Mouse (Mus musculus): ENCODE results near the gene Gpcpd1.

The Gpcpd1 gene

DNA sequence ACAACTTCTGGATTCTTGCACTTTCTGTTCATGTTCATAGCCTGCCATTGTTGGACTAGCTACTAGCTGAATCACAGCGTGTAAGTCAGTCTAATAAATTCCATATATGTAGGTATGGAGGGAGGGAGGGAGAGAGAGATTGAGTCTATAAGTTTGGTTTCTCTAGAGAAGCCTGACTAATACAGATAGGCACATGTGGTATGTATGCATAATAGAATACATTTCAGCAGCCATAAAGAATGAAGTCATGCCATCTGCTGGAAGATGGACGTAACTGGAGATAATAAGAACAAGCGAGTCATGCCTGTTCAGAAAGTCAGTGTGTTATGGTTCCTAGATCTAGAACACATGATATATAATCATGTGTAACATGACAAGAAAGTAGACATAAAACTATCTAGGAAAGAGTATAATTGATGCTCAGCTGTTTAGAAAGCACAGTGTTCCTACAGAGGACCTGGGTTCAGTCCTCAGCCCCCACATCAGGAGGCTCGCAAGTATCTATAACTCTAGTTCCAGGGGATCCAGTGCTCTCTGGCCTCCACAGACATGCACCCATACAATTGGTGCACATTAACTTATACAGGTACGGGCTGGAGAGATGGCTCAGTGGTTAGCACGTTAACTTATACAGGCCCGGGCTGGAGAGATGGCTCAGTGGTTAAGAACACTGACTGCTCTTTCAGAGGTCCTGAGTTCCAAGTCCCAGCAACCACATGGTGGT lies 90.0 kb downstream of the Gpcpd1 start:
- ATAC-seq (ENCODE audit: insufficient number of reproducible peaks, low FRiP score, low TSS enrichment), result no peak

DNA sequence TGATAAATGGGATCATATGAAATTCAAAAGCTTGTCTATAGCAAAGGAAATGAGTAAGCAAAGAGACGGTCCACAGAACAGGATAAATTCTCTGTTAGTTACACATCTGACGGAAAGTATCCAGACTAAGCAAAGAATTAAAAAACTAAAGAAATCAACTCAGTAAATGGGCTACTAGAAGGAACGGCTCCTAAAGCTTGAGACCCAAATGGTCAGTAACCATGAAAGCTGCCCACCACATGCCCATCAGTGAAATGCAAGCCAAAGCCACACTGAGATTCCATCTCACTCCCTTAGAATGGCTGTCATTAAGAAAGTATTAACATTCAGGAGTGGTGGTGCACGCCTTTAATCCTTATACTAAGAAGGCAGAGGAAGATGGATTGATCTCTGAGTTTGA lies 94.3 kb downstream of the Gpcpd1 start:
- ATAC-seq (ENCODE audit: insufficient number of reproducible peaks, low FRiP score, low TSS enrichment), result no peak

DNA sequence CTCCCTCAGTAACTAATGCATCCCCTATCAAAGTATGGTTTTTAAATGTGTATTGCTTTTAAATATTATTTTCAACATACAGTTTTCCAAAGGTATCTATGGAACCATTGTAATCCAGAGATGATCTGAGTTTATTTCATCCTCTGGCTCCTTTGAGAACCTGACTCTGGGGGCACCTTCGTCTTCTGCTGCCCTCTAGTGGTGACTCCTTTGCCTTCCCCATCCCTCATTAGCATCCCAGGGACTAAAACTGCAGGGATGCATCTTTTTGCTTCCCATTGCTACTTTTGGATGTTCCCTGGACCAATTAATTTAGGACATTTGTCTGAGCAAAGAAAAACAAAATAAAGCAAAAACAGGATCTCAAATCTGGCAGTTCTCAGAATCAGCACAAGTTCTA lies 102.1 kb downstream of the Gpcpd1 start:
- peak; percentile 76 for ATAC-seq (ENCODE audit: insufficient number of reproducible peaks, low FRiP score, low TSS enrichment)

DNA sequence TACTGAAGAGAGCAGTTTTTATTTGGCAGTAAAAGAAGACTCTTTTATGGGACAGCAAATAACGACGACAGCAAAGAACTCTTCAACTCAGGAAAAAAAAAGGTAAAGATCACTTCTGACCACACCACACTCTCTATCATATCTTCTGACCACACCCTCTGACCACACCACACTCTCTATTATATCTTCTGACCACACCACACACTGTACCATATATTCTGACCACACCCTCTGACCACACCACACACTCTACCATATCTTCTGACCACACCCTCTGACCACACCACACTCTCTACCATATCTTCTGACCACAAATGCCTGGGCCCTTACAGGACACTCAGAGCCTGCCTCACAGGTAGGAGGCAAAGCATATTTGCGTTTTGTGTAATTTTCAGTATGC lies 106.0 kb downstream of the Gpcpd1 start:
- no peak for ATAC-seq (ENCODE audit: insufficient number of reproducible peaks, low FRiP score, low TSS enrichment)

Data from cerebellum, adult (tissue).